Mouse (Mus musculus): ENCODE results near the gene Cbx5. TPM values are rescaled to one million over a fixed set of nuclear protein-coding genes. Genes with fewer than 3 reads are reported as not detected.
A peak's percentile ranks its signal among the peaks of the same experiment; 100 is the strongest.

Cbx5 gene
- total and polyA plus RNA-seq, 3 experiments, result 94.9 to 171 (median 128) TPM

DNA sequence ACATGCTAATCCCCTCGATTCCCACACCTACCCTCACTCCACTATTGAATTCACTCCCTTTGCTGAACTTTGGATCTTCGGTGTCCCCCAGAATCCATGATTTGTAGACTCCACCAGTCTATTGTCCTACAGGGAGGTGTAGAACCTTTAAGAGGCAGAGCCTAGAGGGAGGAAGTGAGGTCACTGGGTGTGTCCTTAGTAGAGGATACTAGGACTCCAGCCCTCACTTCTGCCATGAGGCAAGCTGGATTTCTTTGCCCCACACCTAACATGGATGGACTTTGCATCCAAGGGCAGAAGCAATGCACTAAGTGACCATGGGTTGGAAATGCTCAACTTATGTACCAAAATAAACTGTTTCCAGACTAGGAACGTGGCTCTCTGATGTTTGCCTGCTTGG, 87.2 kb downstream of the Cbx5 start (continued):
- no peak for TF ChIP-seq MAZ (IDR thresholded peaks at IDR 0.05; ENCODE audit: low read depth, low read length)
- peak; percentile 48; the same call in 1 of the 2 replicates for TF ChIP-seq ELF1 (IDR thresholded peaks at IDR 0.05; ENCODE audit: low read depth, low read length)
- TF ChIP-seq BHLHE40 (IDR thresholded peaks at IDR 0.05; ENCODE audit: low read depth, low read length), result no peak
- TF ChIP-seq ETS1 (conservative IDR thresholded peaks at IDR 0.05; ENCODE audit: low read depth, low read length), result 0 out of 2 replicates have a peak, but pooled peaks have one; percentile 10
- TF ChIP-seq JUN (IDR thresholded peaks at IDR 0.05; ENCODE audit: insufficient read depth, low read depth, low read length), result peak; percentile 57
- TF ChIP-seq MXI1 (IDR thresholded peaks at IDR 0.05; ENCODE audit: low read depth, low read length), result peak; percentile 80; the same call in 1 of the 2 replicates
- TF ChIP-seq MAFK (IDR thresholded peaks at IDR 0.05; ENCODE audit: insufficient replicate concordance, low read length), result no peak
- TF ChIP-seq KAT2A (IDR thresholded peaks at IDR 0.05; ENCODE audit: insufficient replicate concordance, low read length), result no peak
- TF ChIP-seq CTCF (conservative IDR thresholded peaks at IDR 0.05 in 1 of 2, IDR thresholded peaks at IDR 0.05 in 1 of 2; ENCODE audit: low read depth in 2 of 2, low read length in 2 of 2), result no peak
- TF ChIP-seq ZNF384 (IDR thresholded peaks at IDR 0.05; ENCODE audit: low read depth, low read length), result no peak
- TF ChIP-seq TBP (conservative IDR thresholded peaks at IDR 0.05; ENCODE audit: low read depth, low read length), result peak; percentile 97
- TF ChIP-seq MEF2A (IDR thresholded peaks at IDR 0.05; ENCODE audit: borderline replicate concordance, low read depth, low read length), result peak; percentile 64; the same call in 1 of the 2 replicates
- no peak for TF ChIP-seq USF1 (IDR thresholded peaks at IDR 0.05; ENCODE audit: low read depth, low read length)
- peak; percentile 84 for TF ChIP-seq TCF12 (IDR thresholded peaks at IDR 0.05; ENCODE audit: low read depth, low read length)

- no peaks in the 10 kb centered on the region for H3K27me3 ChIP-seq (replicated peaks)
- no peaks in the 10 kb centered on the region for H3K36me3 ChIP-seq (replicated peaks in 1 of 2; ENCODE audit: control insufficient read depth in 1 of 2, insufficient read depth in 1 of 2, low read length in 1 of 2)
- dilution Hi-C loops (cut with MboI; ENCODE audit: extremely low pct_ligation_motif_present, extremely low pct_unique_long_range_greater_than_20kb, low sequenced_read_pairs) (no loop called here), in situ Hi-C loops (cut with MboI; ENCODE audit: low pct_ligation_motif_present, low pct_unique_long_range_greater_than_20kb, low sequenced_read_pairs) (no loop called here)
- no peaks in the 10 kb centered on the region for H3K9me3 ChIP-seq (replicated peaks; ENCODE audit: low read length)
- no peak overlapping the region for H3K9ac ChIP-seq (ENCODE audit: insufficient read depth, low read depth)
- H3K4me1 ChIP-seq (ENCODE audit: control insufficient read depth in 1 of 2, insufficient read depth in 2 of 2), result peaks cover 0 to 18% of the 10 kb centered on the region in 2 experiments; a peak in 3 of 4 replicates
- no peak overlapping the region for H3K4me3 ChIP-seq (replicated peaks in 1 of 3; ENCODE audit: low read depth in 2 of 3, low read length in 2 of 3, poor library complexity in 1 of 3)
- H3K79me2 ChIP-seq (replicated peaks; ENCODE audit: control insufficient read depth, extremely low read depth, insufficient read depth, poor library complexity, severe bottlenecking), result no peaks in the 10 kb centered on the region
- H3K4me2 ChIP-seq (ENCODE audit: insufficient read depth, low read depth, poor library complexity, severe bottlenecking), result no peak overlapping the region
- no peak for TF ChIP-seq PAX5 (IDR thresholded peaks at IDR 0.05; ENCODE audit: low read length)
- TF ChIP-seq MAFK (IDR thresholded peaks at IDR 0.05; ENCODE audit: insufficient replicate concordance, low read length), result no peak
- TF ChIP-seq TBP (conservative IDR thresholded peaks at IDR 0.05; ENCODE audit: low read depth, low read length), result no peak
- TF ChIP-seq TCF12 (IDR thresholded peaks at IDR 0.05; ENCODE audit: low read depth, low read length), result no peak
- TF ChIP-seq ETS1 (conservative IDR thresholded peaks at IDR 0.05; ENCODE audit: low read depth, low read length), result no peak
- no peak for TF ChIP-seq CHD2 (IDR thresholded peaks at IDR 0.05; ENCODE audit: low read length)
- TF ChIP-seq USF2 (conservative IDR thresholded peaks at IDR 0.05; ENCODE audit: low read depth, low read length), result no peak
- TF ChIP-seq MXI1 (IDR thresholded peaks at IDR 0.05; ENCODE audit: low read depth, low read length), result no peak
- no peak overlapping the region for H3K27ac ChIP-seq (ENCODE audit: insufficient read depth, low read depth)
- no peak for DNase-seq (ENCODE audit: extremely low read depth)
Observed at GRCm38 (mm10) chr15:103147779-103148178, 91.8 kb downstream of the Cbx5 start.

GRCm38 (mm10) chr15:103147422-103147690, 92.3 kb downstream of the Cbx5 start:
- dilution Hi-C loops (cut with MboI; ENCODE audit: extremely low pct_ligation_motif_present, extremely low pct_unique_long_range_greater_than_20kb, low sequenced_read_pairs) (no loop called here), in situ Hi-C loops (cut with MboI; ENCODE audit: low pct_ligation_motif_present, low pct_unique_long_range_greater_than_20kb, low sequenced_read_pairs) (no loop called here)
- H3K4me3 ChIP-seq (replicated peaks in 1 of 3; ENCODE audit: low read depth in 2 of 3, low read length in 2 of 3, poor library complexity in 1 of 3), result no peak overlapping the region
- H3K9me3 ChIP-seq (replicated peaks; ENCODE audit: low read length), result no peaks in the 10 kb centered on the region
- no peak overlapping the region for H3K27ac ChIP-seq (ENCODE audit: insufficient read depth, low read depth)
- H3K27me3 ChIP-seq (replicated peaks), result no peaks in the 10 kb centered on the region
- no peak for DNase-seq (ENCODE audit: extremely low read depth)
- no peak overlapping the region for H3K9ac ChIP-seq (ENCODE audit: insufficient read depth, low read depth)
- no peaks in the 10 kb centered on the region for H3K79me2 ChIP-seq (replicated peaks; ENCODE audit: control insufficient read depth, extremely low read depth, insufficient read depth, poor library complexity, severe bottlenecking)
- H3K36me3 ChIP-seq (replicated peaks in 1 of 2; ENCODE audit: control insufficient read depth in 1 of 2, insufficient read depth in 1 of 2, low read length in 1 of 2), result no peaks in the 10 kb centered on the region
- peaks cover 0 to 15% of the 10 kb centered on the region in 2 experiments; a peak in 2 of 4 replicates for H3K4me1 ChIP-seq (ENCODE audit: control insufficient read depth in 1 of 2, insufficient read depth in 2 of 2)
- H3K4me2 ChIP-seq (ENCODE audit: insufficient read depth, low read depth, poor library complexity, severe bottlenecking), result no peak overlapping the region
- no peak for TF ChIP-seq ZNF384 (IDR thresholded peaks at IDR 0.05; ENCODE audit: low read depth, low read length)
- TF ChIP-seq NELFE (IDR thresholded peaks at IDR 0.05; ENCODE audit: low read depth, low read length), result no peak
- TF ChIP-seq CTCF (conservative IDR thresholded peaks at IDR 0.05 in 1 of 2, IDR thresholded peaks at IDR 0.05 in 1 of 2; ENCODE audit: low read depth in 2 of 2, low read length in 2 of 2), result no peak
- TF ChIP-seq PAX5 (IDR thresholded peaks at IDR 0.05; ENCODE audit: low read length), result no peak
- TF ChIP-seq MAZ (IDR thresholded peaks at IDR 0.05; ENCODE audit: low read depth, low read length), result no peak
- TF ChIP-seq RAD21 (IDR thresholded peaks at IDR 0.05; ENCODE audit: low read depth, low read length), result no peak
- TF ChIP-seq SMC3 (IDR thresholded peaks at IDR 0.05; ENCODE audit: low read depth, low read length), result no peak
- TF ChIP-seq EP300 (IDR thresholded peaks at IDR 0.05; ENCODE audit: low read length), result no peak
- TF ChIP-seq ZMIZ1 (IDR thresholded peaks at IDR 0.05; ENCODE audit: low read depth, low read length), result no peak
- no peak for TF ChIP-seq ZC3H11A (IDR thresholded peaks at IDR 0.05; ENCODE audit: low read depth, low read length)
- TF ChIP-seq UBTF (IDR thresholded peaks at IDR 0.05; ENCODE audit: low read depth, low read length), result no peak
- TF ChIP-seq IRF4 (IDR thresholded peaks at IDR 0.05; ENCODE audit: low read depth, low read length), result no peak

Measured in CH12.LX (cell line).